Mouse (Mus musculus) G1E (cell line): Measurements from ENCODE around the gene Zcchc17.

ENCODE experiments used
- CTCF ChIP-seq: IDR thresholded peaks from 2 replicates; pipeline ENCODE4 v1.5.1; 2012; ENCODE audit warnings: low read depth, low read length, inconsistent platforms, mixed read lengths
- GATA1 ChIP-seq: IDR thresholded peaks from 2 replicates; pipeline ENCODE4 v1.6.1; 2012; ENCODE audit warnings: borderline replicate concordance, low read length, inconsistent platforms, mixed read lengths
- GATA2 ChIP-seq: IDR thresholded peaks from 2 replicates; pipeline ENCODE4 v1.6.1; 2012; ENCODE audit warnings: low read depth, low read length, inconsistent platforms, borderline replicate concordance
- POLR2AphosphoS5 ChIP-seq: IDR thresholded peaks from 2 replicates; pipeline ENCODE4 v1.6.1; 2012; ENCODE audit warnings: low read depth, low read length, inconsistent platforms; ENCODE audit not compliant: insufficient replicate concordance
- TAL1 ChIP-seq: conservative IDR thresholded peaks from 2 replicates; pipeline ENCODE4 v1.6.1; 2012; ENCODE audit warnings: low read depth, low read length, inconsistent platforms, mixed read lengths

DNA sequence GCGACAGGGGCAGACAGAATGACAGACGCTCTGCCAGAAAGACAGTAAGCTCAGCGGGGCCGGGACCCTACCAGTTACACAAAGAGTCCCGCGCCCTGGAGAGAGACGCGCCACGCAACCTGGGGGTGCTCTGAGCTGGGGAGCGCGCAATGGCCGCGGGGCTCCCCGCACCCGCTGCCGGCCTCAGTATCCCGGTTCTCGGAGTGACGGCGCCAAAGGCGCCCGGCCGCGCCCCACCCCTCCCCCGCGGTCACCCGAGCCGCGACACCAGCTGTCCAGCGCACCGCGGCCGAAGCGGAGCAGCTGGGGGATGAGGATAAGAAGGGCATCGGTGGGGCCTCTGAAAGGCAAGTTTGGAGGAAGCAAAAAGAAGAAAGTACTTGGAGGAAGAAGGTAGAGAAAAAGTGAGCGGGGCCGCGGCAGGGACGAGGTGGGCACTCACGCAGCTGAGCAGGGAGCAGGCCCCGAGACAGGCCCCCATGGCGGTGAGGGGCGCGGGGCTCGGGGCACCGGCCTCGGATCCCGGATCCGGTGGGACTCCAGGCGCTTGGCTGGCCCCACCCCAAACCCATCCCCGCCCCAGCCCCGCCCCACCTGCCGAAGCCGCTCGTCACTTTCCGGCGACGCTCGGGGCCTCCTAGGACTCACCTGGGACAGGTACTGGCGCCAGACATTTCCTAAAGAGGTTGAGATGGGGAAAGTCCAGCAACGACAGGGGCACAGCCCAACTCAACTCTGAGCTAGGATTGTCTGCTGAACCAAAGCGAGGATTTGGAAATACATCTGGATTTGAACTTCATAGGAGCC is 84.5 kb downstream of the Zcchc17 start:
- TF ChIP-seq CTCF (no peak), TAL1 (no peak), GATA1 (no peak), GATA2 (no peak), POLR2AphosphoS5 (no peak)
